Mouse (Mus musculus): Measurements from ENCODE around the gene Hmgn2. TPM values are rescaled to one million over a fixed set of nuclear protein-coding genes. Genes with fewer than 3 reads are reported as not detected.

The Hmgn2 gene
- polyA plus RNA-seq, 1 experiment from 2014 or later = 3,460 TPM

DNA sequence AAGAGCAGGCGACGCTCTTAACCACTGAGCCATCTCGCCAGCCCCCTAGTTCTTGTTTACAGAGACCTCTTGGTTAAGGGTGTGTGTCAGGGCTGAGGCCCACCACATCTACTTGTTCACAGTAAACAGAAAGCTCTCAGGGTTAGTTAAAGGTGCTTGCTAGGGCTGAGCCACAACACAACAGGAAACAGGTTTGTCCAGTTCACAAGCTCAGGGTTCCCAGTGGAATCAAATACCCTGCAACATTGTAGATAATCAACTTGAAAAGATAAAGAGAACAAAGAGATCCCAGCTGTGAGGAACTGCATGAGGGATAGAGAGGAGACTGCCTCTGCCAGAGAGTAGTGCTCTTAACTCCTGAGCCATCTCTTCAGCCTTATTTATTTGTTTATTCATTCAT, 38.4 kb upstream of the Hmgn2 start:
- Histone ChIP-seq H3K27me3 (ENCODE audit: control insufficient read depth, insufficient read depth, low read length) (no peaks in the 10 kb centered on the region), H3K4me3 (ENCODE audit: low read depth, low read length) (no peak overlapping the region), H3K4me2 (ENCODE audit: low read depth, severe bottlenecking) (no peak overlapping the region), H3K9ac (ENCODE audit: low read length) (no peak overlapping the region), H3K9me3 (ENCODE audit: control insufficient read depth, low read length) (no peaks in the 10 kb centered on the region), H3K27ac (replicated peaks; ENCODE audit: low read depth, low read length) (no peak overlapping the region), H3K36me3 (ENCODE audit: control insufficient read depth, insufficient read depth, low read length) (no peaks in the 10 kb centered on the region), H3K4me1 (ENCODE audit: control insufficient read depth, insufficient read depth, low read length) (peaks cover 6% of the 10 kb centered on the region; the same call in 1 of the 2 replicates)
- WGBS = 87% methylated on average over 3 of the region's 3 CpGs
- DNase-seq (ENCODE audit: low spot score) (no peak), ATAC-seq (ENCODE audit: insufficient number of reproducible peaks, low FRiP score, low TSS enrichment, low read depth) (no peak)

DNA sequence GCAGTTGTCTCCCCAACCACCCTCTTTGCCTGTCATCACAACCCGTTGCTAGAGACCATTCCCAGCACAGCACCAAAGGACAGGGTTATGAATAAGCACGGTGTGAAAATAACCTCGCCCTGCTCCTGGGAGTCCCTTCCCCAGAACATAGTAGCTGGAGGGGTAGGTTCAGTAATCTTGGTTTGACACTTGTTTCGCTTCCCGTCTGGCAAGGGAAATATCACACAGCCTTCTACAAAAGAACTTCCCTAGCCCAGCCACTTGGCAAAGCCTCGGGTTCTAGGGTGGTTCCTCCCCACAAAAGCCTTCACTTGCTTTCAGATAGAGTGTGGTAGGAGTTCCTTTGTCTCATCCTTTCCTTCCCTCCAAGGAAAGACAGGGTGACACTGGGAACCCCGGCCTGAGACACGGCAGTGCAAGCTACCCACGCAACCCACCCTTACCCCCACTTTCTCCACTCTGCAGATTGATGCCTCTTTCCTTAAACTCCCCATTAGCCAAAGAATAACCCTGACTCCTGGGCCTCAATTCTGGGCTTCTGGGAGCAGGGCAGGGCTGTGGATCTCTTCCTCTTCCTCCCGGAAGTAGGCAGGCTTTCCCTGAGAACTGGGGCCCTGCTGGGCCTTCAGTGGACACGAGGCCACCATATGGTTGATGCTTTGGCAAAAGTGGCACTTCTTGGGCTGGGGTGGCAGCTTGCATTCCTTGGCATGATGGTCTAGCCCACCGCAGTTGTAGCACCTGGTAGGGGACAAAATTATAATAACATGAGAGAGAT, 37.3 kb upstream of the Hmgn2 start:
- Histone ChIP-seq H3K9me3 (ENCODE audit: control insufficient read depth, low read length) (no peaks in the 10 kb centered on the region), H3K9ac (ENCODE audit: low read length) (no peak overlapping the region), H3K4me2 (ENCODE audit: low read depth, severe bottlenecking) (no peak overlapping the region), H3K27me3 (ENCODE audit: control insufficient read depth, insufficient read depth, low read length) (no peaks in the 10 kb centered on the region), H3K36me3 (ENCODE audit: control insufficient read depth, insufficient read depth, low read length) (no peaks in the 10 kb centered on the region), H3K4me3 (ENCODE audit: low read depth, low read length) (no peak overlapping the region), H3K4me1 (ENCODE audit: control insufficient read depth, insufficient read depth, low read length) (no peaks in the 10 kb centered on the region), H3K27ac (replicated peaks; ENCODE audit: low read depth, low read length) (no peak overlapping the region)
- DNase-seq (ENCODE audit: low spot score) (no peak), ATAC-seq (ENCODE audit: insufficient number of reproducible peaks, low FRiP score, low TSS enrichment, low read depth) (no peak)
- 83% methylated on average over 12 of the region's 12 CpGs for WGBS

DNA sequence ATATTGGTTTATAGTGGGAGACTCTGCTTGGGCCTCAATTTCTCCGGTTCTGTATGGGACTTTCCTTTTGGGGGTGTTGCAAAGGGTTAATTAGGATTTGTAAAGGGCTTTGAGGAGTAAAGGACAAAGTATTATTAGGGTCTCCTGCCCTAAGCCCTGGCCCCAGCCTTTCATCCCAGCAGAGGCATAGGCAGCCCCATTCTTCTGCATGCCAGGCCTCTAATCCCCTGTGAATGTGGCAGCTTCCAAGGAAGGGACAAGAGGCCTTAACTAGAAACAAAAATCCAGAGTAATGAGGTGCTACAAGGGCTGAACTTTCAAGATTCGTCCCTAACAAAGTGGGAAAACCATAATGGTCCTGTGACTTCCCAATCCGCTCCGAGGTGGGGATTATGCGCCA, 34.5 kb upstream of the Hmgn2 start:
- H3K4me1 ChIP-seq (ENCODE audit: control insufficient read depth, insufficient read depth, low read length) = peaks cover 3% of the 10 kb centered on the region; the same call in 1 of the 2 replicates
- H3K27ac ChIP-seq (replicated peaks; ENCODE audit: low read depth, low read length) = no peak overlapping the region

DNA sequence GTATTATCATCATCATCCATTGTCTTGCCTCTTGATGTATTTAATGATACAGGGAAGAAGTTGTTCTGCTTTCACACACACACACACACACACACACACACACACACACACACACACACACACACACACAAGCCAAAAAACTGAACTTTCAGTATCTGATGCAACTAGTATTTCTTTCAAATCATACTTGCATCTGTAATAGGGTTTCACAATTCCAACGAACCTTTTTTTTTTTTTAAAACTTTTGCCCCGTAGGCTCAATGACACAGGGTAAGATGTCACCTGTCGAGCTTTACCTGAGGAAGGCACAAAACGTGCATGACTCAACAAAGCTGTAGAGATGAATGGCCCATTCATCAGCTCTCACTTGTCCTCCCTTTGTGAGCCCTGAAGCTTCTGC, 33.8 kb upstream of the Hmgn2 start:
- Histone ChIP-seq H3K4me3 (ENCODE audit: low read depth, low read length) (no peak overlapping the region), H3K36me3 (ENCODE audit: control insufficient read depth, insufficient read depth, low read length) (no peaks in the 10 kb centered on the region), H3K27me3 (ENCODE audit: control insufficient read depth, insufficient read depth, low read length) (no peaks in the 10 kb centered on the region), H3K27ac (replicated peaks; ENCODE audit: low read depth, low read length) (no peak overlapping the region), H3K9ac (ENCODE audit: low read length) (no peak overlapping the region), H3K4me1 (ENCODE audit: control insufficient read depth, insufficient read depth, low read length) (peaks cover 3% of the 10 kb centered on the region; the same call in 1 of the 2 replicates), H3K4me2 (ENCODE audit: low read depth, severe bottlenecking) (no peak overlapping the region), H3K9me3 (ENCODE audit: control insufficient read depth, low read length) (no peaks in the 10 kb centered on the region)
- ATAC-seq (ENCODE audit: insufficient number of reproducible peaks, low FRiP score, low TSS enrichment, low read depth) (no peak), DNase-seq (ENCODE audit: low spot score) (no peak)
- WGBS = 65% methylated on average over 4 of the region's 4 CpGs

More for the DNA sequence above, 34.5 kb upstream of the Hmgn2 start:
- H3K9ac ChIP-seq (ENCODE audit: low read length) = no peak overlapping the region
- no peak overlapping the region for H3K4me3 ChIP-seq (ENCODE audit: low read depth, low read length)
- no peaks in the 10 kb centered on the region for H3K27me3 ChIP-seq (ENCODE audit: control insufficient read depth, insufficient read depth, low read length)
- H3K4me2 ChIP-seq (ENCODE audit: low read depth, severe bottlenecking) = no peak overlapping the region
- no peak for DNase-seq (ENCODE audit: low spot score)
- 63% methylated on average over 5 of the region's 5 CpGs for WGBS
- no peaks in the 10 kb centered on the region for H3K9me3 ChIP-seq (ENCODE audit: control insufficient read depth, low read length)
- H3K36me3 ChIP-seq (ENCODE audit: control insufficient read depth, insufficient read depth, low read length) = no peaks in the 10 kb centered on the region
- no peak for ATAC-seq (ENCODE audit: insufficient number of reproducible peaks, low FRiP score, low TSS enrichment, low read depth)

DNA sequence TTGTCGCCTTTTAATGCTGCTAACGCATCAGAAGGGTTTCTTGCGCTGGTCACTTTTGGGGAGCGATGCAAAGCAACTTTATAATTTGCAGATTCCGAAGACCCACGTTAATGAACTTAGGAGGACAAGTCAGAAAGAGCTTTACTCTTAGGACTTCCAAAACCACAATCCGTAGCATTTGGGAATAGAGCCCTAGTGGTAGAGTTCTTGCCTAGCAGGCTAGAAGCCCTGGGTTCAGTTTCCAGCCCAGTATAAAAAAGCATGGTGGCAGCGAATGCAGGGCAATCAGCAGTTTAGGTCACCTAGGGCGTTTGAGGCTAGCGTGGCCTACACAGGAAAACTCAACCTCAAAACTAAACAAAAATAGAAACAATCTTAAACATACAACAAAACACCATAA, 33.3 kb upstream of the Hmgn2 start:
- ATAC-seq (ENCODE audit: insufficient number of reproducible peaks, low FRiP score, low TSS enrichment, low read depth) (no peak), DNase-seq (ENCODE audit: low spot score) (no peak)
- Histone ChIP-seq H3K9me3 (ENCODE audit: control insufficient read depth, low read length) (no peaks in the 10 kb centered on the region), H3K4me2 (ENCODE audit: low read depth, severe bottlenecking) (no peak overlapping the region), H3K4me3 (ENCODE audit: low read depth, low read length) (no peak overlapping the region), H3K36me3 (ENCODE audit: control insufficient read depth, insufficient read depth, low read length) (no peaks in the 10 kb centered on the region; the same call in 1 of the 2 replicates), H3K27me3 (ENCODE audit: control insufficient read depth, insufficient read depth, low read length) (no peaks in the 10 kb centered on the region), H3K9ac (ENCODE audit: low read length) (no peak overlapping the region), H3K4me1 (ENCODE audit: control insufficient read depth, insufficient read depth, low read length) (peaks cover 3% of the 10 kb centered on the region; the same call in 1 of the 2 replicates), H3K27ac (replicated peaks; ENCODE audit: low read depth, low read length) (no peak overlapping the region)
- 38% methylated on average over 10 of the region's 10 CpGs for WGBS

DNA sequence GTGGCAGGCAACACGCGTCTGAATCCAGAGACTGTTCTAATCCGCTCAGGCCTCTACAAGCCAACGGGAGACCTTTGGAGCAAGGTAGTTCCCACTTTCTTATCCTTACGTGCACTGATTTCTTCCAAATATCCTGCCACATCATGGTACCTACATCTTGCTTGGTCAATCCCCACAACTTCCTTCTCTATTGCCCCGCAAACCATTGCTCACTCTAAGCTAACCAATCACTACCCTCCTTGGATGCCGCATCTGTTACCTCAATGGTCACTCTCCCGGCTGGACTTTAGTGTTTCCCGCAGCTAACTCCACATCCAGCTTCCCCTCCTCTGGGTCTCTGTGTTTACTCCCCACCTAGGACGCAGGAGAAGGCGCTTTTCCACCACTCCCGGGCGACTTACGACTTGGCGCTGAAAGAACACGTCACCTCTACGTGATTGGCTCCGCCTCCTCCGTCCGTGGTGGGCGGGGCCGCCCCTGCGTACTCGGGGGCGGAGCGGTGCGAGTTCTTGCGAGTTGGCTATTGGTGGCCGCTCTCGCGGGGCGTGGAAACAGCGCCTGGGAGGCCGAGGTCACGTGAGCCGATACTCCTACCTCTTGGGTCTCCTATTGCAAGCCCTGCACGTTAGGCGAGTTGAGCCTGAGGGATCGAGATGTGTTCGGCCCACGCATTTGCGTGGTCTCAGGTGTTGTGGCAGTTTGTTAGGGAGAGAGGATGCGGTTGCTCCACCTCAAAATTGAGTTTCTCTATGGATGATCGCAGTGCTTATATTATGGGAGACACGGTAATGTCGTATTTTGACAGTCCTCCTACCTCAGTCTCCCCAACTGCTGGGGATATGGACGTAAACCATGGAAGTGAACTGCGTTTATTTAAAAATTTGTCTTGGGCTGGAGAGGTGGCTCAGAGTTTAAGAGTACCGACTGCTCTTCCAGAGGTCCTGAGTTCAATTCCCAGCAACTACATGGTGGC, 32.3 kb upstream of the Hmgn2 start, which contains the start of gene Dhdds:
Gene Dhdds, minus strand, starts transcription at position 453 of the 973 bp plus-strand sequence.
- peak; percentile 99 for DNase-seq (ENCODE audit: low spot score)
- Histone ChIP-seq H3K36me3 (ENCODE audit: control insufficient read depth, insufficient read depth, low read length) (peaks cover 3% of the 10 kb centered on the region; the same call in 1 of the 2 replicates), H3K27ac (replicated peaks; ENCODE audit: low read depth, low read length) (no peak within 1 kb of the TSS), H3K4me3 (ENCODE audit: low read depth, low read length) (peak within 1 kb of the TSS; percentile 54), H3K9me3 (ENCODE audit: control insufficient read depth, low read length) (no peaks in the 10 kb centered on the region), H3K4me2 (ENCODE audit: low read depth, severe bottlenecking) (peak within 1 kb of the TSS; percentile 92), H3K9ac (ENCODE audit: low read length) (peak within 1 kb of the TSS; percentile 50), H3K4me1 (ENCODE audit: control insufficient read depth, insufficient read depth, low read length) (peaks cover 3% of the 10 kb centered on the region; the same call in 1 of the 2 replicates), H3K27me3 (ENCODE audit: control insufficient read depth, insufficient read depth, low read length) (no peaks in the 10 kb centered on the region)
- 1% methylated on average over 49 of the region's 49 CpGs for WGBS
- peak; percentile 98 for ATAC-seq (ENCODE audit: insufficient number of reproducible peaks, low FRiP score, low TSS enrichment, low read depth)

DNA sequence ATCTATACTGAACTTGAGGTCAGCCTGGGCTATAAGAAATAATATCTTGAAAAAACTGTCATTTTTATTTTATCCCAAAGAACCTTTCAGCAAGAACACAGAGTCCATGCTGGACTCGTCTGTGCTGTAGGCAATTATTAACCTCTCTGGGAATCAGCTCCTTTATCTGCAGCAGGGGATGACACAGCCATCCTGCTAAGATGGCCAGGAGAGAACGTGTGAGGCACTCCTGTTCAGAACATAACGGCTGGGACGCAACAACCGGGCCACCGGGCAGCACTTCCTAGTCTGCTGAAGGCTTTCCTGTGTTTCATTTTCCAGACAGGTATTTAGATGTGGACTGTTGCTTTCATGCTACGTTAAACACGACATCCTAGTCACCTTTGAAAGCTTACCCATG, 26.2 kb upstream of the Hmgn2 start:
- Histone ChIP-seq H3K9ac (ENCODE audit: low read length) (no peak overlapping the region), H3K4me3 (ENCODE audit: low read depth, low read length) (no peak overlapping the region), H3K4me1 (ENCODE audit: control insufficient read depth, insufficient read depth, low read length) (no peaks in the 10 kb centered on the region), H3K27me3 (ENCODE audit: control insufficient read depth, insufficient read depth, low read length) (no peaks in the 10 kb centered on the region), H3K4me2 (ENCODE audit: low read depth, severe bottlenecking) (no peak overlapping the region), H3K36me3 (ENCODE audit: control insufficient read depth, insufficient read depth, low read length) (peaks cover 10% of the 10 kb centered on the region; the same call in 1 of the 2 replicates), H3K9me3 (ENCODE audit: control insufficient read depth, low read length) (no peaks in the 10 kb centered on the region), H3K27ac (replicated peaks; ENCODE audit: low read depth, low read length) (no peak overlapping the region)
- no peak for ATAC-seq (ENCODE audit: insufficient number of reproducible peaks, low FRiP score, low TSS enrichment, low read depth)
- 91% methylated on average over 8 of the region's 8 CpGs for WGBS
- no peak for DNase-seq (ENCODE audit: low spot score)

DNA sequence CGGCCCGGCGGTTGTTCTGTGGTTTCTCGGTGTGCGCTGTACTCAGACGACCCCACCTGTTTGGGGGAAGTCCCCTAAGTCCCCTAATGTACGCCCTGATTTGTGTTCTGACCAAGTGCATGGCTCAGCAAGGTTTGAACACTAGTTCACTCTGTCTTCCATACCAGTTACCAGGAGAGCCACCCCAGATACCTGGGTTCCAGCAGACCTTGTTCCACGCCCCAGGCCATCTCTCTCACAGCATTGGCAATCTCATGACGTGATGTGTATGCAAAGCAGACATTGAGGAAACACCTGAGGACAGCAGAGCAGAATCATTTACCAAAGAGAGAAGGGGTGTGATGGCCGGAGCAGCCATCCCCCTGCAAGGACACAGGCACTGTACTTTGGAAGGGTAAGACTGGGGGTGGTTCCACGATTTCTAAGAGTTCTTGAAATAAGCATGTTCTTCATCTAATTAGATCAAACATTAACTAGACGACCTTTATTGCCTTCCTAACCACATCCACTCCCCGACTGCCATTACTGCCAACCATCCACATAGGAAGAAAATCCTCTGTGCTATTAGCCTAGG, 22.7 kb upstream of the Hmgn2 start:
- Histone ChIP-seq H3K27ac (replicated peaks; ENCODE audit: low read depth, low read length) (no peak overlapping the region), H3K4me1 (ENCODE audit: control insufficient read depth, insufficient read depth, low read length) (no peaks in the 10 kb centered on the region), H3K4me2 (ENCODE audit: low read depth, severe bottlenecking) (no peak overlapping the region), H3K27me3 (ENCODE audit: control insufficient read depth, insufficient read depth, low read length) (no peaks in the 10 kb centered on the region), H3K9me3 (ENCODE audit: control insufficient read depth, low read length) (no peaks in the 10 kb centered on the region), H3K4me3 (ENCODE audit: low read depth, low read length) (no peak overlapping the region), H3K9ac (ENCODE audit: low read length) (no peak overlapping the region), H3K36me3 (ENCODE audit: control insufficient read depth, insufficient read depth, low read length) (peaks cover 11% of the 10 kb centered on the region; the same call in 1 of the 2 replicates)
- ATAC-seq (ENCODE audit: insufficient number of reproducible peaks, low FRiP score, low TSS enrichment, low read depth) = no peak
- no peak for DNase-seq (ENCODE audit: low spot score)
- 91% methylated on average over 13 of the region's 13 CpGs for WGBS

Data from limb, embryonic 11.5 days (tissue).